In genomic region chr4:46720070-46720469, GRCm38 (mm10) we compare ENCODE assay signal across 29 mouse cellular contexts.
A peak's percentile ranks its signal among the peaks of the same experiment; 100 is the strongest.
DNase-seq lines count a peak whose midpoint lies in the region; ATAC-seq and TF ChIP-seq lines count a peak whose summit lies in the region.
"Had no signal": no experiment of that assay in that cellular context is flagged by ENCODE, and none has a peak within 500 bp of the region (broad histone marks: within the 10 kb centered on the region; RNA-seq: fewer than 3 reads in every experiment).

No protein-coding gene starts in this region.

- TF ChIP-seq POLR2A in heart, adult 2 months (IDR thresholded peaks at IDR 0.05; ENCODE audit: insufficient read depth, low read depth, low read length) = no peak

- intact Hi-C loops in heart, adult 2 months (cut with DNase I) = no loop called here
- intact Hi-C loops in left cerebral cortex, adult 2 months (cut with DNase I) = no loop called here
- intact Hi-C loops in left cerebral cortex, postnatal 25 days (cut with DNase I) = no loop called here

- H3K4me3 ChIP-seq in heart, adult 2 months = no peak overlapping the region
- no peak overlapping the region for H3K4me3 ChIP-seq in heart, embryonic 10.5 days
- no peak overlapping the region for H3K4me3 ChIP-seq in left cerebral cortex, adult 2 months
- no peak overlapping the region for H3K4me3 ChIP-seq in midbrain, postnatal 0 days (ENCODE audit: low read depth, low read length)
- no peak overlapping the region for H3K4me3 ChIP-seq in midbrain, embryonic 16.5 days (ENCODE audit: low read depth, low read length)
- H3K4me3 ChIP-seq: heart, embryonic 13.5 days; kidney, embryonic 15.5 days; liver, embryonic 15.5 days; midbrain, embryonic 10.5 days; midbrain, embryonic 15.5 days; myocyte; neural tube, embryonic 12.5 days had no signal

- H3K27ac ChIP-seq in heart, adult 2 months = no peak overlapping the region
- no peak overlapping the region for H3K27ac ChIP-seq in heart, embryonic 10.5 days
- no peak overlapping the region for H3K27ac ChIP-seq in left cerebral cortex, adult 2 months
- H3K27ac ChIP-seq in midbrain, postnatal 0 days (ENCODE audit: low read depth, low read length) = no peak overlapping the region
- H3K27ac ChIP-seq in midbrain, embryonic 16.5 days (ENCODE audit: low read length) = no peak overlapping the region
- H3K27ac ChIP-seq: heart, embryonic 13.5 days; hindbrain, embryonic 14.5 days; kidney, embryonic 15.5 days; midbrain, embryonic 10.5 days; midbrain, embryonic 15.5 days; neural tube, embryonic 12.5 days had no signal

- H3K9me3 ChIP-seq in heart, embryonic 10.5 days = no peaks in the 10 kb centered on the region
- H3K9me3 ChIP-seq in midbrain, postnatal 0 days (ENCODE audit: low read length) = no peaks in the 10 kb centered on the region
- no peaks in the 10 kb centered on the region for H3K9me3 ChIP-seq in midbrain, embryonic 16.5 days (replicated peaks; ENCODE audit: control insufficient read depth, low read length, poor library complexity, severe bottlenecking)
- H3K9me3 ChIP-seq: heart, embryonic 13.5 days; kidney, embryonic 15.5 days; liver, embryonic 15.5 days; midbrain, embryonic 10.5 days; midbrain, embryonic 15.5 days; neural tube, embryonic 12.5 days had no signal

- no peaks in the 10 kb centered on the region for H3K4me1 ChIP-seq in heart, adult 2 months (ENCODE audit: control insufficient read depth, insufficient read depth, low read length)
- H3K4me1 ChIP-seq in heart, embryonic 10.5 days = peaks cover 30% of the 10 kb centered on the region
- H3K4me1 ChIP-seq in midbrain, postnatal 0 days (ENCODE audit: insufficient read depth, low read length) = no peaks in the 10 kb centered on the region
- peaks cover 14% of the 10 kb centered on the region for H3K4me1 ChIP-seq in midbrain, embryonic 16.5 days (ENCODE audit: control insufficient read depth, insufficient read depth, low read length)
- H3K4me1 ChIP-seq: neural tube, embryonic 12.5 days had no signal

- no peaks in the 10 kb centered on the region for H3K36me3 ChIP-seq in heart, adult 2 months (ENCODE audit: control insufficient read depth, insufficient read depth, low read length)
- no peaks in the 10 kb centered on the region for H3K36me3 ChIP-seq in heart, embryonic 10.5 days
- 0 out of 2 replicates have a peak, but pooled peaks cover 11% of the 10 kb centered on the region for H3K36me3 ChIP-seq in midbrain, postnatal 0 days (ENCODE audit: insufficient read depth, low read length)
- H3K36me3 ChIP-seq in midbrain, embryonic 16.5 days (ENCODE audit: control insufficient read depth, insufficient read depth, low read length) = no peaks in the 10 kb centered on the region
- H3K36me3 ChIP-seq: heart, embryonic 13.5 days; kidney, embryonic 15.5 days; liver, embryonic 15.5 days; midbrain, embryonic 10.5 days; midbrain, embryonic 15.5 days; neural tube, embryonic 12.5 days had no signal

- peak; percentile 58 for TF ChIP-seq CTCF in heart, adult 2 months (IDR thresholded peaks at IDR 0.05)
- peak; percentile 49 for TF ChIP-seq CTCF in left cerebral cortex, adult 2 months (IDR thresholded peaks at IDR 0.05)
- 0 out of 2 replicates have a peak, but pooled peaks have one; percentile 10 for TF ChIP-seq CTCF in midbrain, postnatal 0 days (IDR thresholded peaks at IDR 0.05)

- H3K4me2 ChIP-seq in midbrain, postnatal 0 days (ENCODE audit: low read depth, low read length, poor library complexity, severe bottlenecking) = no peak overlapping the region
- H3K4me2 ChIP-seq in midbrain, embryonic 16.5 days (ENCODE audit: low read length) = no peak overlapping the region
- H3K4me2 ChIP-seq: hindbrain, embryonic 14.5 days; kidney, embryonic 15.5 days; liver, embryonic 15.5 days; midbrain, embryonic 15.5 days; neural tube, embryonic 12.5 days had no signal

- H3K27me3 ChIP-seq in heart, adult 2 months (ENCODE audit: control insufficient read depth, insufficient read depth, low read length) = no peaks in the 10 kb centered on the region
- H3K27me3 ChIP-seq in heart, embryonic 10.5 days (ENCODE audit: insufficient read depth, poor library complexity, severe bottlenecking) = peaks cover 30% of the 10 kb centered on the region; the same call in 1 of the 2 replicates
- H3K27me3 ChIP-seq in midbrain, postnatal 0 days (ENCODE audit: insufficient read depth, low read length) = no peaks in the 10 kb centered on the region
- H3K27me3 ChIP-seq in midbrain, embryonic 16.5 days (ENCODE audit: control insufficient read depth, insufficient read depth, low read depth, low read length) = no peaks in the 10 kb centered on the region
- H3K27me3 ChIP-seq: liver, embryonic 15.5 days; midbrain, embryonic 15.5 days; neural tube, embryonic 12.5 days had no signal

- WGBS in heart, adult 2 months = 56% methylated on average over 1 of the region's 1 CpGs
- WGBS in heart, embryonic 10.5 days = 44% methylated on average over 1 of the region's 1 CpGs
- WGBS in midbrain, postnatal 0 days = 73% methylated on average over 1 of the region's 1 CpGs
- WGBS in midbrain, embryonic 16.5 days = 74% methylated on average over 1 of the region's 1 CpGs

- DNase-seq in cerebellum, adult 9-10 months = peak; percentile 65
- DNase-seq in cerebellum, adult 11 months = no peak
- DNase-seq in heart, adult 2 months = no peak
- no peak for DNase-seq in heart, embryonic 10.5 days (ENCODE audit: low spot score)
- DNase-seq in left cerebral cortex, adult 2 months (ENCODE audit: extremely low spot score in 1 of 2, low spot score in 2 of 2) = no peak
- DNase-seq in left cerebral cortex, postnatal 25 days (ENCODE audit: low spot score in 2 of 2) = no peak
- no peak for DNase-seq in midbrain, postnatal 0 days (ENCODE audit: low spot score)
- DNase-seq: adrenal gland, adult 2 months; adrenal gland, postnatal 36 days; cerebellum, postnatal 25 days; gastrocnemius, postnatal 36 days; heart, adult 18-20 months; kidney, postnatal 4 days; left cerebral cortex, postnatal 4 days; right cerebral cortex, adult 18-20 months; spleen, adult 18-20 months; thymus, postnatal 14 days had no signal

- no peaks in the 10 kb centered on the region for H3K79me2 ChIP-seq in heart, adult 2 months (replicated peaks; ENCODE audit: control insufficient read depth, insufficient read depth, low read length)

- no peak for ATAC-seq in midbrain, postnatal 0 days (ENCODE audit: low FRiP score)
- no peak for ATAC-seq in midbrain, embryonic 16.5 days
- ATAC-seq: activated CD4-positive, CD25-positive, alpha-beta regulatory T cell, adult 4 months; forebrain, embryonic 14.5 days; intestine, postnatal 0 days; midbrain, embryonic 15.5 days had no signal

- no peak for TF ChIP-seq EP300 in heart, adult 2 months (IDR thresholded peaks at IDR 0.05; ENCODE audit: insufficient read depth, low read depth, low read length)

- no peak overlapping the region for H3K9ac ChIP-seq in heart, adult 2 months (ENCODE audit: low read depth, low read length)
- no peak overlapping the region for H3K9ac ChIP-seq in midbrain, postnatal 0 days (replicated peaks; ENCODE audit: low read length, poor library complexity, severe bottlenecking)
- H3K9ac ChIP-seq in midbrain, embryonic 16.5 days (ENCODE audit: low read depth, low read length) = no peak overlapping the region
- H3K9ac ChIP-seq: heart, embryonic 13.5 days; hindbrain, embryonic 14.5 days; kidney, embryonic 15.5 days; liver, embryonic 15.5 days; midbrain, embryonic 15.5 days; neural tube, embryonic 12.5 days had no signal
